Mouse (Mus musculus): ENCODE data around the gene Tubb4a. TPM values are rescaled to one million over a fixed set of nuclear protein-coding genes. Genes with fewer than 3 reads are reported as not detected.

The Tubb4a gene
- polyA plus RNA-seq, 1 experiment: not detected

- H3K27ac ChIP-seq (ENCODE audit: insufficient read depth, low read depth, low read length): no peak overlapping the region
- H3K4me3 ChIP-seq (ENCODE audit: insufficient read depth, low read depth, low read length): no peak overlapping the region
- H3K4me1 ChIP-seq (ENCODE audit: control insufficient read depth, insufficient read depth, low read length): no peaks in the 10 kb centered on the region
- WGBS: 96% methylated on average over 2 of the region's 2 CpGs
- TF ChIP-seq CTCF (IDR thresholded peaks at IDR 0.05; ENCODE audit: insufficient read depth, low read depth, low read length) (no peak), POLR2A (IDR thresholded peaks at IDR 0.05; ENCODE audit: insufficient read depth, low read depth, low read length) (no peak)
These were observed 34.3 kb upstream of the Tubb4a start for GRCm38 (mm10) chr17:57121856-57122255.

GRCm38 (mm10) chr17:57118524-57119349, 31.2 kb upstream of the Tubb4a start:
- TF ChIP-seq POLR2A (IDR thresholded peaks at IDR 0.05; ENCODE audit: insufficient read depth, low read depth, low read length) (no peak), CTCF (IDR thresholded peaks at IDR 0.05; ENCODE audit: insufficient read depth, low read depth, low read length) (no peak)
- H3K27ac ChIP-seq (ENCODE audit: insufficient read depth, low read depth, low read length): no peak overlapping the region
- H3K4me1 ChIP-seq (ENCODE audit: control insufficient read depth, insufficient read depth, low read length): no peaks in the 10 kb centered on the region
- 7% methylated on average over 11 of the region's 11 CpGs for WGBS
- no peak overlapping the region for H3K4me3 ChIP-seq (ENCODE audit: insufficient read depth, low read depth, low read length)

GRCm38 (mm10) chr17:57116801-57117200, 29.2 kb upstream of the Tubb4a start:
- 48% methylated on average over 2 of the region's 2 CpGs for WGBS
- H3K4me3 ChIP-seq (ENCODE audit: insufficient read depth, low read depth, low read length): no peak overlapping the region
- TF ChIP-seq POLR2A (IDR thresholded peaks at IDR 0.05; ENCODE audit: insufficient read depth, low read depth, low read length): no peak
- no peaks in the 10 kb centered on the region for H3K4me1 ChIP-seq (ENCODE audit: control insufficient read depth, insufficient read depth, low read length)
- H3K27ac ChIP-seq (ENCODE audit: insufficient read depth, low read depth, low read length): no peak overlapping the region

- H3K4me1 ChIP-seq (ENCODE audit: control insufficient read depth, insufficient read depth, low read length): no peaks in the 10 kb centered on the region
- no peak overlapping the region for H3K27ac ChIP-seq (ENCODE audit: insufficient read depth, low read depth, low read length)
- no peak overlapping the region for H3K4me3 ChIP-seq (ENCODE audit: insufficient read depth, low read depth, low read length)
- 87% methylated on average over 10 of the region's 10 CpGs for WGBS
- no peak for TF ChIP-seq CTCF (IDR thresholded peaks at IDR 0.05; ENCODE audit: insufficient read depth, low read depth, low read length)
- no peak for TF ChIP-seq POLR2A (IDR thresholded peaks at IDR 0.05; ENCODE audit: insufficient read depth, low read depth, low read length)
These were observed 25.3 kb upstream of the Tubb4a start for GRCm38 (mm10) chr17:57112768-57113474.

- TF ChIP-seq POLR2A (IDR thresholded peaks at IDR 0.05; ENCODE audit: insufficient read depth, low read depth, low read length) (no peak), CTCF (IDR thresholded peaks at IDR 0.05; ENCODE audit: insufficient read depth, low read depth, low read length) (no peak)
- WGBS: 97% methylated on average over 1 of the region's 1 CpGs
- no peak overlapping the region for H3K27ac ChIP-seq (ENCODE audit: insufficient read depth, low read depth, low read length)
These were observed 22.4 kb upstream of the Tubb4a start for GRCm38 (mm10) chr17:57110005-57110404.

GRCm38 (mm10) chr17:57108666-57109171, 21.1 kb upstream of the Tubb4a start:
- 75% methylated on average over 5 of the region's 5 CpGs for WGBS
- no peak overlapping the region for H3K4me3 ChIP-seq (ENCODE audit: insufficient read depth, low read depth, low read length)
- TF ChIP-seq CTCF (IDR thresholded peaks at IDR 0.05; ENCODE audit: insufficient read depth, low read depth, low read length): no peak
- no peak for TF ChIP-seq POLR2A (IDR thresholded peaks at IDR 0.05; ENCODE audit: insufficient read depth, low read depth, low read length)
- no peak overlapping the region for H3K27ac ChIP-seq (ENCODE audit: insufficient read depth, low read depth, low read length)
- H3K4me1 ChIP-seq (ENCODE audit: control insufficient read depth, insufficient read depth, low read length): peaks cover 2% of the 10 kb centered on the region; the same call in 1 of the 2 replicates

More at GRCm38 (mm10) chr17:57110005-57110404, 22.4 kb upstream of the Tubb4a start:
- H3K4me3 ChIP-seq (ENCODE audit: insufficient read depth, low read depth, low read length): no peak overlapping the region
- H3K4me1 ChIP-seq (ENCODE audit: control insufficient read depth, insufficient read depth, low read length): peaks cover 2% of the 10 kb centered on the region; the same call in 1 of the 2 replicates

- TF ChIP-seq POLR2A (IDR thresholded peaks at IDR 0.05; ENCODE audit: insufficient read depth, low read depth, low read length): no peak
- no peak for TF ChIP-seq CTCF (IDR thresholded peaks at IDR 0.05; ENCODE audit: insufficient read depth, low read depth, low read length)
- 94% methylated on average over 7 of the region's 7 CpGs for WGBS
These were observed 20.6 kb upstream of the Tubb4a start for GRCm38 (mm10) chr17:57108040-57108665.

GRCm38 (mm10) chr17:57107064-57107463, 19.5 kb upstream of the Tubb4a start:
- Histone ChIP-seq H3K4me1 (ENCODE audit: control insufficient read depth, insufficient read depth, low read length) (peaks cover 2% of the 10 kb centered on the region; the same call in 1 of the 2 replicates), H3K27ac (ENCODE audit: insufficient read depth, low read depth, low read length) (no peak overlapping the region), H3K4me3 (ENCODE audit: insufficient read depth, low read depth, low read length) (no peak overlapping the region)
- WGBS: 94% methylated on average over 5 of the region's 5 CpGs
- TF ChIP-seq POLR2A (IDR thresholded peaks at IDR 0.05; ENCODE audit: insufficient read depth, low read depth, low read length) (no peak), CTCF (IDR thresholded peaks at IDR 0.05; ENCODE audit: insufficient read depth, low read depth, low read length) (no peak)

More at GRCm38 (mm10) chr17:57108040-57108665, 20.6 kb upstream of the Tubb4a start:
- Histone ChIP-seq H3K4me1 (ENCODE audit: control insufficient read depth, insufficient read depth, low read length) (peaks cover 2% of the 10 kb centered on the region; the same call in 1 of the 2 replicates), H3K4me3 (ENCODE audit: insufficient read depth, low read depth, low read length) (no peak overlapping the region), H3K27ac (ENCODE audit: insufficient read depth, low read depth, low read length) (no peak overlapping the region)

Data from olfactory bulb, adult 2 months (tissue).